Mouse (Mus musculus) lung, embryonic 14.5 days (tissue): ENCODE results near the gene Ccdc24. TPM values are rescaled to one million over a fixed set of nuclear protein-coding genes. Genes with fewer than 3 reads are reported as not detected.

Experiments
- ATAC-seq: fragments of 200-750 bp; cut with Nextera tagmentation; 2 replicates; pipeline ENCODE4 v1.8.0; 2017; ENCODE audit warnings: mild to moderate bottlenecking, moderate TSS enrichment, moderate library complexity; ENCODE audit not compliant: insufficient read depth
- DNase-seq: peaks from one replicate; pipeline ENCODE4 v3.0.0-alpha.2; 2015
- H3K27ac ChIP-seq: fragments of 300-500 bp; sonication (generic); 2 replicates; pipeline ENCODE4 v1.5.1; 2014; ENCODE audit warnings: low read depth, mild to moderate bottlenecking, moderate library complexity
- H3K27me3 ChIP-seq: fragments of 300-500 bp; sonication (generic); 2 replicates; pipeline ENCODE4 v1.6.1; 2014; ENCODE audit warnings: low read length, control low read depth; ENCODE audit not compliant: insufficient read depth
- H3K36me3 ChIP-seq: fragments of 300-500 bp; sonication (generic); 2 replicates; pipeline ENCODE4 v1.6.1; 2014; ENCODE audit warnings: control low read depth; ENCODE audit not compliant: insufficient read depth
- H3K4me1 ChIP-seq: fragments of 300-500 bp; sonication (generic); 2 replicates; pipeline ENCODE4 v1.6.1; 2014; ENCODE audit warnings: antibody characterized with exemption, control low read depth; ENCODE audit not compliant: insufficient read depth
- H3K4me2 ChIP-seq: fragments of 300-500 bp; sonication (generic); 2 replicates; pipeline ENCODE4 v1.6.1; 2014; ENCODE audit warnings: mild to moderate bottlenecking
- H3K4me3 ChIP-seq: fragments of 300-500 bp; sonication (generic); 2 replicates; pipeline ENCODE4 v1.5.1; 2014; ENCODE audit warnings: low read depth, low read length
- H3K9ac ChIP-seq: fragments of 300-500 bp; sonication (generic); 2 replicates; pipeline ENCODE4 v1.6.1; 2014
- H3K9me3 ChIP-seq: fragments of 300-500 bp; sonication (generic); 2 replicates; pipeline ENCODE4 v1.6.1; 2016; ENCODE audit warnings: low read depth, low read length, control low read depth
- CTCF ChIP-seq: IDR thresholded peaks from 2 replicates; pipeline ENCODE4 v1.5.1; 2016; ENCODE audit warnings: antibody characterized with exemption, low read depth
- WGBS: fragments of 180-500 bp; shearing (Covaris S2); extraction: QIAGEN DNeasy Blood & Tissue Kit; methylation state at CpG from one replicate; pipeline ENCODE4 v1.1.7; 2014; 5-methylcytosine and 5-hydroxymethylcytosine counted together
- polyA plus RNA-seq: library from polyadenylated mRNA; unstranded; fragments of >200 nt; fragmentation: Nextera tagmentation; extraction: Ambion mirVana; gene quantifications from 2 replicates; pipeline ENCODE4 v1.2.1, GENCODE M21; 2014

Ccdc24 gene
- polyA plus RNA-seq, 1 experiment from 2014 or later = 1.0 TPM

- 81% methylated on average over 8 of the region's 8 CpGs for WGBS
- no peaks in the 10 kb centered on the region for H3K9me3 ChIP-seq
- no peak overlapping the region for H3K9ac ChIP-seq
- no peak for TF ChIP-seq CTCF
- H3K4me1 ChIP-seq = no peaks in the 10 kb centered on the region
- DNase-seq = no peak
- peaks cover 55% of the 10 kb centered on the region for H3K36me3 ChIP-seq
- ATAC-seq = no peak
- no peak overlapping the region for H3K4me2 ChIP-seq
- H3K27me3 ChIP-seq = no peaks in the 10 kb centered on the region
- H3K27ac ChIP-seq = no peak overlapping the region
- H3K4me3 ChIP-seq = no peak overlapping the region
Observed at GRCm38 (mm10) chr4:117894601-117895000, 22.2 kb upstream of the Ccdc24 start.

DNA sequence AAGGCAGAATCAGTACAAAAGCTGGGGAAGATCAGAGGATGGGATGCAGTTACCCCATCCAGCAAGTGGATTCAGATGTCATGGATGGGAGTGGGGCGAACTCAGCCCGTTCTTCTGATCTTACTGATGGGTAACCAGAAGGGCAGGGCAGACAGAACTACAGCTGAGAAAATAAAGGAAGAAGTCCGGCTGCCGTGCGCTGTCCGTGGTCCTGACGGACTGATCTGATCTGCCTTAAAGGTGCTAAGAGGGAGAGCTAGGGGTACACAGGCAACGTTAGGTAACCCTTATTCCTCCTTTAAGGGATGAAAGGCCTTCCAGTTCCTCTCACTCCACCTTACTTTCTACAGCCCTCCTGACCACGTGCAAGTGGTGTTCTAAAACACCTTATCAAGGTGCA, 21.0 kb upstream of the Ccdc24 start:
- Histone ChIP-seq H3K4me1 (no peaks in the 10 kb centered on the region), H3K4me2 (no peak overlapping the region), H3K27ac (no peak overlapping the region), H3K27me3 (no peaks in the 10 kb centered on the region), H3K9me3 (no peaks in the 10 kb centered on the region), H3K4me3 (no peak overlapping the region), H3K36me3 (peaks cover 48% of the 10 kb centered on the region), H3K9ac (no peak overlapping the region)
- ATAC-seq = no peak
- TF ChIP-seq CTCF = no peak
- 16% methylated on average over 9 of the region's 9 CpGs for WGBS
- peak; percentile 87 for DNase-seq

- no peak within 1 kb of the TSS for H3K27ac ChIP-seq
- under 1% methylated on average over 21 of the region's 21 CpGs for WGBS
- H3K4me1 ChIP-seq = no peaks in the 10 kb centered on the region
- H3K4me2 ChIP-seq = peak within 1 kb of the TSS; percentile 78
- peaks cover 34% of the 10 kb centered on the region for H3K36me3 ChIP-seq
- peak; percentile 87 for ATAC-seq
- H3K27me3 ChIP-seq = no peaks in the 10 kb centered on the region
- peak within 1 kb of the TSS; percentile 52 for H3K9ac ChIP-seq
- peak within 1 kb of the TSS; percentile 78 for H3K4me3 ChIP-seq
- TF ChIP-seq CTCF = no peak
- H3K9me3 ChIP-seq = no peaks in the 10 kb centered on the region
- peak; percentile 94 for DNase-seq
Observed at GRCm38 (mm10) chr4:117891738-117892161, 19.4 kb upstream of the Ccdc24 start, which contains the start of gene Dph2. Gene Dph2, minus strand, starts transcription at chr4:117892032.

DNA sequence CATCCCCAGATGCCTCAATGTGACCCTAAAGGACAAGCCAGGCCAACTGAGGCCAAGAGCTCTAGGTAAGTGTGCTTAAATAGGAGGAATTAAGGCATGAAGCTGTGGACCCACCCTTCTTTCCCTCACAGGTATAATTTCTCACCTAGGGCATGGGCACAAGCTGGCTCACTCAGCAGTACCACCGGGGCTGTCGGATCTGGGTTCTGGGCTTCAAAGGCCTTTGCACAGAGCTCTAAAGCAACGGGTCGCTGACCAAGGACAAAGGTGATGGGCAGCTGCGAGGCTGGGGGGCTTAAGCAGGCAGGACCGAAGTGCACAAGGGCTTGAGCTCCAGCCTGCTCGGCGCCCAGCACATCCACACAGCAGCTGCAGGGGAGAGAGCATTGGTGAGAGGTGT, 18.4 kb upstream of the Ccdc24 start:
- TF ChIP-seq CTCF = no peak
- Histone ChIP-seq H3K9me3 (no peaks in the 10 kb centered on the region), H3K4me3 (peak overlapping the region; percentile 78; the same call in 1 of the 2 replicates), H3K9ac (no peak overlapping the region), H3K36me3 (peaks cover 24% of the 10 kb centered on the region), H3K4me1 (peaks cover 5% of the 10 kb centered on the region), H3K27ac (no peak overlapping the region), H3K27me3 (no peaks in the 10 kb centered on the region), H3K4me2 (peak overlapping the region; percentile 78; the same call in 1 of the 2 replicates)
- DNase-seq = no peak
- 88% methylated on average over 8 of the region's 8 CpGs for WGBS
- ATAC-seq = no peak

- TF ChIP-seq CTCF = no peak
- ATAC-seq (no peak), DNase-seq (no peak)
- H3K9ac ChIP-seq = no peak overlapping the region
- no peak overlapping the region for H3K4me3 ChIP-seq
- H3K4me1 ChIP-seq = peaks cover 5% of the 10 kb centered on the region
- no peaks in the 10 kb centered on the region for H3K27me3 ChIP-seq
- no peak overlapping the region for H3K4me2 ChIP-seq
- no peaks in the 10 kb centered on the region for H3K9me3 ChIP-seq
- no peak overlapping the region for H3K27ac ChIP-seq
- WGBS = 86% methylated on average over 14 of the region's 14 CpGs
- H3K36me3 ChIP-seq = peaks cover 26% of the 10 kb centered on the region
Observed at GRCm38 (mm10) chr4:117890031-117890430, 17.7 kb upstream of the Ccdc24 start.

GRCm38 (mm10) chr4:117889471-117889870, 17.1 kb upstream of the Ccdc24 start:
- Histone ChIP-seq H3K9ac (no peak overlapping the region), H3K27ac (no peak overlapping the region), H3K27me3 (no peaks in the 10 kb centered on the region), H3K4me3 (no peak overlapping the region), H3K36me3 (peaks cover 27% of the 10 kb centered on the region), H3K9me3 (no peaks in the 10 kb centered on the region), H3K4me2 (no peak overlapping the region), H3K4me1 (peaks cover 5% of the 10 kb centered on the region)
- no peak for TF ChIP-seq CTCF
- no peak for ATAC-seq
- WGBS = 88% methylated on average over 15 of the region's 15 CpGs
- DNase-seq = no peak

DNA sequence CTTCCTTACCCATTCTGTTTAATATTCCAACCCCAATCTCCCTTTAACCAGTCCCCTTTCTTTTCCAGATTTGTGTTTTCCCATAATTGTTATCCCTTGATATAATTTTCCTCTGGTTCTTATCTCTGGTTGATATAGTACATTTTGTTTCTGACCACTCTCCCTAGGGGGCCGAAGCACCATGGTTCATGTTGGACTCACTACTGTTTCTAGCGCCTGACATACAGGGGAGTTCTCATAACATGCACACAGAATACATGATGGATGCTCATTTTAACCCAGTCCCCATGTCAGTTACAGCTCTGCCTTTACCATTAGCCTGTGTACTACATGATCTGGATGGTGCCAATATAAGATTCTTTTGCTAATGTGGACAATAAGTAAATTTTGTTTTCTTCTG, 15.6 kb upstream of the Ccdc24 start:
- no peak overlapping the region for H3K27ac ChIP-seq
- no peaks in the 10 kb centered on the region for H3K27me3 ChIP-seq
- H3K4me2 ChIP-seq = no peak overlapping the region
- peak overlapping the region; percentile 95; the same call in 1 of the 2 replicates for H3K4me3 ChIP-seq
- H3K36me3 ChIP-seq = peaks cover 26% of the 10 kb centered on the region
- DNase-seq (no peak), ATAC-seq (no peak)
- no peaks in the 10 kb centered on the region for H3K9me3 ChIP-seq
- no peak for TF ChIP-seq CTCF
- no peak overlapping the region for H3K9ac ChIP-seq
- 72% methylated on average over 2 of the region's 2 CpGs for WGBS
- peaks cover 8% of the 10 kb centered on the region for H3K4me1 ChIP-seq
